Mouse (Mus musculus) mature B cell (primary cell): ENCODE data around the gene Popdc2.

ENCODE experiments used
- in situ Hi-C: fragments of 300-500 bp; cut with MboI; formaldehyde crosslinking; loops from 2 replicates; pipeline ENCODE4 v1.14.3; 2019

The Popdc2 gene

GRCm38 (mm10) chr16:38354185-38354913 is 7.7 kb upstream of the Popdc2 start:
- in situ Hi-C loops, result no loop called here

- in situ Hi-C loops, result no loop called here
These were observed 3.7 kb upstream of the Popdc2 start for GRCm38 (mm10) chr16:38358256-38358812.

- in situ Hi-C loops, result no loop called here
These were observed 2.8 kb upstream of the Popdc2 start for GRCm38 (mm10) chr16:38359241-38359640.

- in situ Hi-C loops, result no loop called here
These were observed 2.2 kb upstream of the Popdc2 start for GRCm38 (mm10) chr16:38359857-38360256.

- in situ Hi-C loops, result no loop called here
These were observed 1.7 kb upstream of the Popdc2 start for GRCm38 (mm10) chr16:38360317-38360716.

GRCm38 (mm10) chr16:38362493-38363255 is 665 bp downstream of the Popdc2 start:
- in situ Hi-C loops, result no loop called here

- in situ Hi-C loops, result no loop called here
These were observed 1.2 kb downstream of the Popdc2 start for GRCm38 (mm10) chr16:38363256-38363595.

- in situ Hi-C loops, result no loop called here
These were observed 1.6 kb downstream of the Popdc2 start for GRCm38 (mm10) chr16:38363657-38364056.

- in situ Hi-C loops, result no loop called here
These were observed 3.4 kb downstream of the Popdc2 start for GRCm38 (mm10) chr16:38365390-38365789.

- in situ Hi-C loops, result no loop called here
These were observed 4.2 kb downstream of the Popdc2 start for GRCm38 (mm10) chr16:38366231-38366630.

GRCm38 (mm10) chr16:38368336-38368735 is 6.3 kb downstream of the Popdc2 start:
- in situ Hi-C loops, result no loop called here

GRCm38 (mm10) chr16:38369000-38369399 is 7.0 kb downstream of the Popdc2 start:
- in situ Hi-C loops, result no loop called here

GRCm38 (mm10) chr16:38369431-38369830 is 7.4 kb downstream of the Popdc2 start:
- in situ Hi-C loops, result no loop called here

GRCm38 (mm10) chr16:38369992-38370484 is 8.0 kb downstream of the Popdc2 start:
- in situ Hi-C loops, result no loop called here

- in situ Hi-C loops, result no loop called here
These were observed 8.8 kb downstream of the Popdc2 start for GRCm38 (mm10) chr16:38370633-38371374.

GRCm38 (mm10) chr16:38371705-38372296 is 9.8 kb downstream of the Popdc2 start:
- in situ Hi-C loops, result no loop called here

- in situ Hi-C loops, result no loop called here
These were observed 10.9 kb downstream of the Popdc2 start for GRCm38 (mm10) chr16:38372876-38373275.

GRCm38 (mm10) chr16:38373439-38373838 is 11.4 kb downstream of the Popdc2 start:
- in situ Hi-C loops, result no loop called here

GRCm38 (mm10) chr16:38373941-38374340 is 11.9 kb downstream of the Popdc2 start:
- in situ Hi-C loops, result no loop called here

GRCm38 (mm10) chr16:38374379-38375140 is 12.6 kb downstream of the Popdc2 start:
- in situ Hi-C loops, result no loop called here

- in situ Hi-C loops, result no loop called here
These were observed 13.2 kb downstream of the Popdc2 start for GRCm38 (mm10) chr16:38375182-38375581.
